Mouse (Mus musculus) erythroblast, embryonic 14.5 days (primary cell): ENCODE results near the gene U2af1l4. TPM values are rescaled to one million over a fixed set of nuclear protein-coding genes. Genes with fewer than 3 reads are reported as not detected.

Experiments used
- H3K27me3 ChIP-seq: 2 replicates; pipeline ENCODE4 v1.6.1; 2012; ENCODE audit warnings: inconsistent platforms; ENCODE audit not compliant: control insufficient read depth
- H3K36me3 ChIP-seq: 2 replicates; pipeline ENCODE4 v1.6.1; 2012; ENCODE audit warnings: mild to moderate bottlenecking, inconsistent platforms; ENCODE audit not compliant: control insufficient read depth
- H3K4me1 ChIP-seq: 2 replicates; pipeline ENCODE4 v1.6.1; 2012; ENCODE audit warnings: inconsistent platforms; ENCODE audit not compliant: control insufficient read depth
- H3K4me3 ChIP-seq: replicated peaks from 2 replicates; pipeline ENCODE3; 2012; ENCODE audit warnings: moderate library complexity, mild to moderate bottlenecking, inconsistent platforms
- H3K9me3 ChIP-seq: 2 replicates; pipeline ENCODE4 v1.6.1; 2012; ENCODE audit warnings: low read length, inconsistent platforms, mixed read lengths; ENCODE audit not compliant: control insufficient read depth
- GATA1 ChIP-seq: IDR thresholded peaks from 2 replicates; pipeline ENCODE4 v1.6.1; 2012; ENCODE audit warnings: low read length, inconsistent platforms, mixed read lengths
- TAL1 ChIP-seq: IDR thresholded peaks from 3 replicates; pipeline ENCODE4 v1.6.1; 2012; ENCODE audit warnings: low read length, inconsistent platforms, mixed read lengths
- polyA plus RNA-seq: library from polyadenylated mRNA; stranded (reverse); fragments of >175 nt; gene quantifications from 2 replicates; pipeline ENCODE4 v1.2.3, GENCODE M21; 2012

U2af1l4 gene
- polyA plus RNA-seq, 1 experiment: 5.6 TPM

DNA sequence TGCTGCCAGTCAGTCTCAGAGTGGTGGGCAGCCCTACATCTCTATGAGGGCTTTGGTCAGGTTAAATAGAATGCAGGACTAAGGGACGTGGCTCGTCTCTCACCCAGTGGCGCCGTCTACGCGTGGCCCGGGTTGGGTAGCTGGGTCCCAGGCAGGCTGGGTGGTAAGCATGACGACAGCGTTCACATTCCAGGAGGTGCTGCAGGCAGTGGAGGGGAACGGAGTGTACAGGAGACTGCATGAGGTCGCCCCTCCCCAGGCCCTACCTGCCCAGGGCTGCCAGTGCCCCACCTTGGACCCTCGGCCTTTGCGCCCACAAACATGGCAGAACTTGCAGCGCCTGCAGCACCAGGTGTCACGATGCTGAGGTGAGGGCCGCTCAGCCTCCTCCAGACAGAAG lies 18.4 kb downstream of the U2af1l4 start:
- Histone ChIP-seq H3K36me3 (peaks cover 99% of the 10 kb centered on the region), H3K9me3 (no peaks in the 10 kb centered on the region), H3K4me3 (no peak overlapping the region), H3K4me1 (peaks cover 11% of the 10 kb centered on the region), H3K27me3 (no peaks in the 10 kb centered on the region)
- TF ChIP-seq TAL1: no peak
- no peak for TF ChIP-seq GATA1

DNA sequence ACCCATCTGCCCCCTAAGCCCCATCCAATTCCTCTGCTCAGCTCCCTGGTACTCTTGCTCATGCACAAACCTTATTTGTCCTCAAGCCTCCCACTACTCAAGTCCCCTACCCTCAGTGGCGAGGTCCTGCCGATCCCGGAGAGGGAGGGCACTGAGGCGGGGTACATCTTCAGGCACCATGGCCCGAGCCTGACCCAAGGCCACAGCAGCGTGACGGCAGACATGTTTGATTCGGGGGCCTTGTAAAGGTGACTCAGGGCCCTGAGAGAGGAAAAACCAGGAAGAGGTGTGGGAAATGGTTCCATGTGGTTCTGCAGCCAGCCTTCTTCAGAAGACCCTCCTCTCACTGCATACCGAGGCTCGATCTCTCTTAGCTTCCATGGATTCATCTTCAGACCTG lies 21.2 kb downstream of the U2af1l4 start:
- H3K4me1 ChIP-seq: peaks cover 30% of the 10 kb centered on the region
- peaks cover 79% of the 10 kb centered on the region for H3K36me3 ChIP-seq
- no peak for TF ChIP-seq TAL1
- no peak for TF ChIP-seq GATA1
- no peaks in the 10 kb centered on the region for H3K27me3 ChIP-seq
- no peak overlapping the region for H3K4me3 ChIP-seq
- no peaks in the 10 kb centered on the region for H3K9me3 ChIP-seq

DNA sequence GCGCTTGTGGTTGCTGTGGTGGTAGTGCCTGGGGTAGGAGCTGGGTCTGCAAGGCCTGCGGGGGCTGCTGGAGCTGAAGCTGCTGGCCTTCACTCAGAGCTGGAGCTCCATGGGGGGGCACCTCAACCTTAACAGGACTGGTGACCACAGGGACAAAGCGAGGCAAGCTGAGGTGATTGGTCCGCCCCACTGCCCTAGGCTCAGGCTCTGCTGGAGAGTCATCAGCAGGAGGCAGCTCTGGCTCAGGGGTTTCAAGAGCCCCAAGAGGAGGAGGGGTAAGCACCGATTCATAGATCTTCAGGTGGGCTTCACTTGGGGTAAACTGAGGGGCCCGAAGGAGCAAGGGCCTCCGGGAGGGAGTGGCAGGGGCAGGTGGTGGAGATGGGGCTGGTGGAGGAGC lies 22.1 kb downstream of the U2af1l4 start:
- H3K9me3 ChIP-seq: no peaks in the 10 kb centered on the region
- TF ChIP-seq TAL1: no peak
- no peak for TF ChIP-seq GATA1
- no peaks in the 10 kb centered on the region for H3K27me3 ChIP-seq
- peaks cover 39% of the 10 kb centered on the region for H3K4me1 ChIP-seq
- H3K36me3 ChIP-seq: peaks cover 71% of the 10 kb centered on the region
- no peak overlapping the region for H3K4me3 ChIP-seq

DNA sequence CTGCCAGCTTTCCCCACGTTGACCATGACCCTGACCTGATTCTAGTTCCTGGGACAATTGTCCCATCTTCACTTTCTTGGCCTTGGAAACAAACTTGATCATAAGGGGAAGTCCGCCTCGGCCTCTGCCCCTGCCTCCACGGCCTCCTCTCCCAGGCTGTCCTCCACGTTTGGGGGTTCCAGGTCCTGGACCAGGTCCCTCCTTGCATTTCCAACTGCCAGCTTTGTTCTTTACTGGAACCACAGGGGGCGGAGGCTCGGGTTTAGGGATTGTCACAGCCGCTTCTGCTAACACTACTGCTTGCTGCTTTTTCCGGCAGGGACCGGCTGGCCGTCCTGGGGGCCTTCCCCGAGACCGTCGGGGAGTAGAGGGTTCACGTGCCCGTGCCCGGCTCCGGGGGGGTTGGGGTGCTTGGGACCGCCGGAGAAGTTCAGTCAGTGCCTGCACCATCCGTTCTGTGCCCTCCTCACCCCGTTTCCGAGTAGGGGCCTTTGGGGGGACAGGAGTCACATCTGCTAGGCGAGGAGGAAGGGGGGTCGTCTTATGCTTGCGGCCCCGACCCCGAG lies 23.4 kb downstream of the U2af1l4 start:
- no peaks in the 10 kb centered on the region for H3K27me3 ChIP-seq
- no peaks in the 10 kb centered on the region for H3K9me3 ChIP-seq
- TF ChIP-seq GATA1 (no peak), TAL1 (no peak)
- peaks cover 58% of the 10 kb centered on the region for H3K36me3 ChIP-seq
- peaks cover 43% of the 10 kb centered on the region for H3K4me1 ChIP-seq
- H3K4me3 ChIP-seq: peak overlapping the region; percentile 95

DNA sequence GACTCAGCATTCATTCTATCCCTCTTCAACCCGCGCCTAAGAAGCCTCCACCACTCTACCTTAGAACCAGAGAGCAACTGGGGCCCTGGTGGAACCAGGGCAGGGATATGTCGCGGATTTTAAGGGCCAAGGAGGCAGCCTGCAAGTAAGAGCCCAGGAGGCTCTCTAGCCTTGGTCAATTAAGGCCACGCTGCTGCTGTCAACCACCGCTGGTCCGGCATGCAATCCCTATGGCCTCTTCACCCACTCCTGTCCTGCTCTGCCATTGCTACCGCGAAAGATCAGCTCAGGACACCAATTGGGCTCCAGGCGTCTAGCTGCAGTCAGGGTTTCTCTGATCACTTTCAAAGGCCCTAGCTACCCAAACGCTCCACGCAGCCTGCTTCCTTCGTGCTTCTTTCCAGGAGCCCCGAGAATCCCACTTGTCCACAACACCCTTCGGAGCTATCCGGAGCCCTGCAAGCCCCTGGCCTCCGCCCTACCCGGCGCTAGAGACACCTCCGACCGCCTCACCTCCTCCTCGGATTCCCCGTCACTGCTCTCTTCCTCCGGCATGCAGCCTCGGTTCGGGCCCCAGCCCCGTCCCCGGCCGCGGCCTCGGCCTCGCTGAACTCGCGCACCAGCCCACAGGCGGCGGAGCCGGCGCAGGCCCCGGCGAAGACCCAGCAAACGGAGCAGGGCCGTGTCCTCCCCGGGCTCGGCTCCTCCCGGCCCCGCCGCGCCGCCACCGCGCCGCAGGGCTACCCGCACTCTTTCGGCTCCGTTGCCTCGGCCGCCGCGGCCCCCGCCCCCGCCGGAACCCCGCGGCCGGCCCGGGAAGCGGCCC lies 25.0 kb downstream of the U2af1l4 start:
- Histone ChIP-seq H3K27me3 (no peaks in the 10 kb centered on the region), H3K9me3 (no peaks in the 10 kb centered on the region), H3K36me3 (peaks cover 43% of the 10 kb centered on the region), H3K4me1 (peaks cover 52% of the 10 kb centered on the region), H3K4me3 (peak overlapping the region; percentile 95)
- no peak for TF ChIP-seq GATA1
- TF ChIP-seq TAL1: no peak

DNA sequence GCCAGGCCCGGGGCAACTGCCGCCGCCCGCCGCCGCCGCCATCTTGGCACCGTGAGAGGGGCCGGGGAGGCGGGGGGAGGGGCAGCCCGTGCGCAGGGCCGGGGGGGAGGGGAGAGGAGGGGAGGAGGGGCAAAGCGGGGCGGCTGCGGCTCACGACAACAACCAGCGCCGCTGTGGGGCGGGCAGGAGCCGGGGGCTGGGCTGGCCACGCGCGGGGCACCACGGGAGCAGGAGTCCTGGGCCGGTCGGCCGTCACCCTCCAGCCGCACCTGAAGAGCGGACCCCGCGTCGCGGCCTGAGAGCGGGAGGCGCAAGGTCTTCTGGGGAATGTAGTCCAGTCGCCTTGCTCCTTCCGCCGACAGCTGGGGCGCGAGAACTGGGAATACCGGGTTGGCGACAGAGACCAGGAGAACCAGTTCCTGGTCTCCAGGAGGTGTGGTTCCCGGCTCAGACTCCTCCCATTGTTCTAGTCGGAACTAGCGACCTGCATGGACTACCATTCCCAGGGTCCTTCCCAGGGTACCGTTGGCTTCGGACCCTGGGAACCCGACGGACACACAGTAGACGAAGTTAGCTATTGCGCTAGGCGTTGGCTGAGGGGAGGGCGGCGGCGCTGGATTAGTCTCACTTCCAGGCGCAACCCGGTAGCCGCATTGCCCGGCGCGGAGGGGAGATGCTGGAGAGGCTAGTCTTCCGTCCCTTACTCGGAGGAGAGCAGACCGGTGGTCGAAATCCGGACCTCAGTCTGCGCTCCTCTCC lies 25.8 kb downstream of the U2af1l4 start, which contains the start of gene Kmt2b:
Gene Kmt2b (minus strand): TSS at position 51 of the 759 bp plus-strand sequence.
- Histone ChIP-seq H3K27me3 (no peaks in the 10 kb centered on the region), H3K4me3 (peak within 1 kb of the TSS; percentile 95), H3K9me3 (no peaks in the 10 kb centered on the region), H3K36me3 (peaks cover 35% of the 10 kb centered on the region), H3K4me1 (peaks cover 59% of the 10 kb centered on the region)
- TF ChIP-seq TAL1: no peak
- no peak for TF ChIP-seq GATA1

DNA sequence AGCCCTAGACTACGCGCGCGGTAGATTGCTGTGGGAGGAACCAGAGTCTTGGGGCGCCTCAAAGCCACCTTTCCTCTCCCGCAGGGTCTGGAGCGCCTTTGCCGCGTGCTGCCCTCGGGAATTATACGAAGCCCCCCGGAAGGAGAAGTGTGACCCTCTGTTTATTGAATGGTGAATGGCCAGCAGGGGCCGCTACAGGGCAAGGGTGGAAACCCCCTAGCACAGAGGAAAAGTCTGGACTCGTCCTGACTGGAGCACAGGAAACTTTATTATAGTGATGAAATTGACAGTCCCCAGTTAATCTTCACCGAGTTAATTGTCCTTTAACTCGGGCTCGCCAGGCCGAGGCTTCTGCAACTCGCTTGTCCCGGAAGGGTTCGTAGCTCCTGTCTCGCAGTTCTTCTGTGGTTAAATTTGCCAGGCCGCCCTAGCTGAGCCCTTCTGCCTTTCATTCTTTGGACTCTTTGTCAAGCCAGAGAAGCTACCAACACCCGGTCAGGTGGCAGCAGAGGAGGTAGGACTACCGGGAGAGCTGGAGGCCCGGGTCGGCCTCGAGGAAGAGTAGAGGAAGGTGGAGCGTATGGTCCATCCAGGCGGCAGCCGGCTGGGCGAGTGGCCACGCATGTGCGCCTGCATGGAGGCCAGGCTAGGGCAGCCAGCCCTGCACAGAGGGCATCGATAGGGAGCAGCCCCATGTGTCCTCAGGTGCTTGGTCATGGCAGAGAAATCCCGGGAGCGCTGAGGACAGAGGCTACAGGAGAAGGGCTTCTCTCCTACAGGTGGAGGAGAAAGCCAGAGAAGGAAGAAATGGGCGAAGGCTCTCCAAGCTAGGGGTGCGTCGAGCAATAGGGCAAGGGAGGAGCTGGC lies 26.6 kb downstream of the U2af1l4 start:
- no peaks in the 10 kb centered on the region for H3K9me3 ChIP-seq
- H3K27me3 ChIP-seq: no peaks in the 10 kb centered on the region; the same call in 1 of the 2 replicates
- TF ChIP-seq TAL1 (no peak), GATA1 (no peak)
- peaks cover 27% of the 10 kb centered on the region for H3K36me3 ChIP-seq
- H3K4me1 ChIP-seq: peaks cover 65% of the 10 kb centered on the region
- H3K4me3 ChIP-seq: peak overlapping the region; percentile 95

DNA sequence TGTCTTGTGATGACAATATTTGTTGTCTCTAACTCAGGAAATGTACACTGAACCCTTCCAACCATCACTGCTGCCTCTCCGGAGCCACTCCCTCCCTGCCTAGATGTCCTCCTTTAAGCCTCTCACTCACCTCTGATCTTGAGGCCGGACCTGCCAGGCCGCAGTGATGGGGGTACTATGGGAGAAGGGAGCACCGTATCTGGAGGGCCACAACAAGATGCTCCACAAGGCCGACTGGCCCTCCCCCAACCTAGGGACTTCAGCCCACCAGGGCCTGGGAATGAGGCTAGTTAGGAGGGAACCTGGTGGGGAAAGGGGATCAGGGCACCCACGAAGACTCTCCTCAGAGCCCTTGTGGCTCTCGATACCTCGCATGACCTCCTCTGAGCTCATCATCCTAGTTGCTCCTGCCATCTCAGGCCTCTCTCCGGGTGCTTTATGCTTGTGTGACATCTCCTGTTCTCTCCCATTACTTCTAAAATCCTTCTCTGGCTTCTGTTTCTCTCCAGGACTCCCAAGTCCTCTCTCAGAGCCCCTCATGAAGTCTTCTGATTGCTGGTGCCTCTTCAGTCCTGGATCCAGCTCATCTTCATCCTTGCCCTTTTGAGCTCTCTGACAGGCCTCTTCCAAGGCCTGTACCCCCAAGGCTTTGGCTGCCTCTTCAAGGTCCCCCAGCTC lies 28.0 kb downstream of the U2af1l4 start:
- Histone ChIP-seq H3K27me3 (peaks cover 8% of the 10 kb centered on the region), H3K36me3 (peaks cover 13% of the 10 kb centered on the region), H3K9me3 (no peaks in the 10 kb centered on the region), H3K4me3 (no peak overlapping the region), H3K4me1 (peaks cover 64% of the 10 kb centered on the region)
- TF ChIP-seq TAL1 (no peak), GATA1 (no peak)
